Mouse (Mus musculus) induced T-regulatory cell, adult 2 months (primary cell): ENCODE measurements at regions not wholly inside any gene's neighbourhood (a gene's known extent, or its start where the extent isn't known, plus 50 kb on each side); places are given as distances from the start of the nearest gene placed in this dataset.
A peak's percentile ranks its signal among the peaks of the same experiment; 100 is the strongest.

ENCODE experiments used
- DNase-seq: peaks from one replicate; pipeline ENCODE4 v3.0.0-alpha.2; 2012; ENCODE audit warnings: low read depth

DNA sequence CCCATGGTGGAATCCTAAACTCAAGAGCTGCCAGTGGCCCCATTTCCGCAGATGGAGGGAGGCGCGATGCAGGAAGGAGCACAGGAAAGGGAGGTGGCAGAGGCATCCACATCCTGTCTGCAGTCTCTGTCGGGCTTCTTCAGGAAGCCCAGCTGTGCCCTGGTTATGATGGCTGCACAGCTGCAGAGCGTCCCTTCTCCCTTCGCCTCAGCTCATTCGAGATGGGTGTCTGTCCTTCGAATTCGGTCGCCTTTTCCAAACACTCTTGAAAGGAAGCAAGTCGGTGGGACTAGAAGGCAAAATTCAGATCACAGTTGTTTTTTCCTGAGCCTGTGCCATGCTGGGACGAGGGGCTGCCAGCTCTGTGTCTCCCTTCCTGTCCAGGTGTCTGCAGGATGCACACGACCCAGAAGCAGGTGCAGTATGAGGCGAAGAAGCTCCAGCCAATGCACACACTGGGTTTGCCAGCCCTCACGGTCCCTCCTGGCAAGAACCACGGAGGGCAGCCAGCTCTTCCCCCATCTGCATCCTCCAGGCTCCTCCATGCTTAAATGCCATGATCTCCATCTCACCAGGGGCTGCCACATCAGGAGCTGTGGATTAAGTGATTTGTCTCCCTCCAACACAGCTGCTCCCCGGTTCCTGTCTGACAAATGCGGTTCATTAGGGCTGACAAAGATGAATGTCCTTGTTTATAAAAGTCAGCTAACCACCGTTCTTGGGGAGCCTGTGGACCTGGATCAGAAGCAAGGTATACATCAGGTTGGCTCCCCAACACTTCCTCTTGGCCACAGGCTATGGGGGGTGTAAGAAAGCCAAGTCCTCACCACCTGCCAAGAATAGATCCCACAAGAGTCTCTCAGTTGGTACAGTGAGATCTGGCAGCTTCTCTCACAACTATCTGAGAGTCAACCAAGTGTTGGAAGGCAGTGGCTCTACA lies 79.3 kb upstream of the Wscd1 start:
- DNase-seq: peak; percentile 21

DNA sequence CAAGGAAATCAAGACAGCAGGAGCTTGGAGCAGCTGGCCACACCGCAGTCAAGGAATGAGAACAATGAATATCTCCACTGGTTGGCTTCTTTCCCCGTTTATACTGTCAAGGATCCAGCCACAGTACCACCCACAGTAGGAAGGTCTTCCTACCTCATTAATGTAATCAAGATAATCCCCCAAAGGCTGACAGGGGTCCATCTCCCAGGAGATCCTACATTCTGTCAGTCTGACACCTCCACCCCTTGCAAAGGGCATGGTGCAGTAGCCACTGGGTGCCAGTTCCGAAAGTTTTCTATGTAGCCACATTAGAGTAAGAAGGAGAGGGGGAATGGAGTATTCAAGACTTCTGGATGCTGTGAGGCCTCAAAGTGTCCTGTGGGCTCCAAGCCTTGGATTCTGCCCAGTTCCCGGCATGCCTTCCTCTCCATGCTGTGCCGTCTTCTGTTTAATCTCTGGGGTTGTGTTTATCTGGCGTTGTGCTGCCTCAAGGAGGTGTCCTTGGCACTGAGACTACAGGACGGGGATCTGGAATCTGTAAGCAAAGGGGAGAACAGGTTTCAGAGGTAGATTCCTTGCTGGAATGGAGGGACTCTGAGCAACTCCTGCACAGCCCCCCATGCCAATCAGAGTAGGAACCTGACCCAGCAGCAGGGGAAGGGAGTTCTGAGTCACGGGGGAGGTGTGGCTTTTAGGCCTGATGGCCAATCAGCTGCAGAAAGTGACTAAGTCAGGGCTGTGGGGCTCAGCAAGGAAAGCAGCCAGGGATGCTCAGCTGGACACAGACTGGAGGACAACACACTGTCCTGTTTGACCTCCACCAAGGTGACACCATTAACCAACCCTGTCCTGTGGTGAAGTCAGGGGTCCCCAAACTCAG lies 77.3 kb upstream of the Wscd1 start:
- no peak for DNase-seq

DNA sequence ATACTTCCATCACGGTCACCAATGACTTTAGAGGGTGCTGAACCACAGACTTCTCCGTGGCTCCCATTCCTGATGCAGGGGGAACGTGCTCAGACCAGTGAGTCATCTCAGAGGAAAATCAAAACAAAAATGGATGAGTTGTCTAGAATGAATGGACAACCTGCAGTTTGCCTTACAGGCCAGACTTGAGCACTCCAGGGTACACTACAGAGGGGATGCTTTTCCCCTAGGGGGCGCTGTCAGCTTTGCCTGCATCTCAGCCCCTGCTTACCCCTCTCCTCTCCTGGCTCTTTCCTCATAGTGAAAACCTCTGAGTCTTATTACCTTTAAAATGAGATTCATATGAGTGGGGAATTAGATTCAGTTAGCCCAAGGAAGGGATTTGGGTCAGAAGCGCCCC lies 75.4 kb upstream of the Wscd1 start:
- DNase-seq: peak; percentile 33

DNA sequence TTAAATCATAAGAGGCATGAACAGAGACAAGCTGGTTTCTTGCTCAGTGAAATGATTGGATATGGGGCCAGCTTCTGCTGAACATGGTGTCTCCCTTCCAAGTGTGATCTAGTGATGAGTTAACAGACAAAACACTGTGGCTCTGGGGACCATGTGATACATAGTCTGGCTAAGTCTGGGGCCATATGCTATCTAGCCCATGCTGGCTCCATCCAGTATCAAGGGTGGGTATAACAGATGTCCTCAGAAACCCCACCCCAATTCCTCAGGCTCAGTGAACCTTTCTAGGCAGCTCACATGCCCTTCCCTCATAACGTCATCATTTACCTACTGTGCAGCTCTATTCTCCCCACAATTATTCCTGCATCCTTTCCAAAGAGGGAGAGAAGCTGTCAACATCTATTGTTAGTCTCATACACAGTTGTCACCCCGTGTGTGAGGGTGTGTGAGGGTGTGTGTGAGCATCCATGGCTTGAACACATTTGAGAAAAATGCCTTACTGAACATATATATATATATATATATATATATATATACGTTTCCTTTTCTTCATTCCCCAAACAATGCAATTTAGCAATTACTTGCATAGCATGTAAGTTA lies 73.9 kb upstream of the Wscd1 start:
- DNase-seq: no peak

DNA sequence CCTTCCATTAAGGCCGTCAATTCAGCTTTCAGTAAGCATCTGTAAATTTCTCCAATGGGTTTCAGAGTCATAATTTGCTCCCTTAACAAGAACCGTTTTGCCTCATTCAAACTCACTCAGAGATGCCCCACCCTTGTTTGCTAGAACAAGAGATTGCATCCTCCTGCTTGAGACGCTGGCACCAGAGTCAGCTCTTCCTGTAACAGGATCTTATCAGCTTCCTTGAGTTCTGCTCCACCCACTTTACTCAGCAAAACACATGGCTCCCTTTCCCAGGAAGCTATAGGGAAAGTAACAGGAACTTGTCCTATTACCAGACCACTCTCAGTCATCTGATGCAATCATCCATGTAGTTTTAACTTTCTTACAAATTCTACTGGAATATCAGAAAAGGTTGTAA lies 52.7 kb upstream of the Wscd1 start:
- no peak for DNase-seq

DNA sequence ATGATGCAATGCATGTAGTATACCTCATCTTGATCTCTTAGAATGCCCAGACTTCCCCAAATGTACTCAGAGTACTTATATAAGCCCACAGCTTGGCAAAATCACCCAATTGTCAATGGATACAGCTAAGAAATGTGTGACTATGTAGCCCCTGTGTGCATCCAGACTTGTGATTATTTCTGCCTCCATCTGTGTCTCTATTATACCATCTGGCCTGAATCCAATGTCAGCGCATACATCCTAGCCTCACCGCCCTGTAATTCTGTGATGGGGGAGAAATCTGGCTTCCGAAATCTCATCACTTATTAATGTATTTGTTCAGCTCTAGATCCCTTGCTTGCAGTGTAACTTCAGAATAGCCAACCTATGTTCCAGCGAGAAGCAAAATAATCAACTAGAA lies 50.9 kb upstream of the Wscd1 start:
- DNase-seq: no peak
